Mouse (Mus musculus) lung, adult 2 months (tissue): Measurements from ENCODE around the gene Kbtbd4.

ENCODE experiments used
- CTCF ChIP-seq: fragments of 200-500 bp; IDR thresholded peaks from 2 replicates; pipeline ENCODE4 v1.5.1; 2011; ENCODE audit warnings: mild to moderate bottlenecking, low read length, control low read depth; ENCODE audit not compliant: insufficient read depth
- POLR2A ChIP-seq: fragments of 200-500 bp; IDR thresholded peaks from 2 replicates; pipeline ENCODE4 v1.6.1; 2011; ENCODE audit warnings: low read depth, mild to moderate bottlenecking, control low read depth, low read length, borderline replicate concordance; ENCODE audit errors: extremely low read depth

DNA sequence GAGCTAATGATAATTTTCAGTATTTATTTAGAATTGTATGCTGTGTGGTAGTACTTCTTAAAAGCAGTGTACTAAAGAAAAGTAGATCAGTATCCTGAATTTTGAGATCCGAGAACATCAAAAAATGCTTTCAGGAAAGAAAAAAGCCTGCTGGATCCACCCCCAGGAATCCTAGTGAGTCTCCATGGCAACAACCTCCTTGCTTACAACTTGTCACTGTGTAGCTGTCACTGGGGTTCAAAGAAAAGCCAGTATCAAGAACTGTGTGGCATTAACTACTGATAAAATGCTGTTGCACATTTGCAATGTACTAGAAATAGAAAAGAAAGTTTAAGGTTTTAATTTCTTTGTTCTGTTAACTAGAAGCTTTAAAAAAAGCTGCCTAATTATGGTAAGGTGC, 51.5 kb downstream of the Kbtbd4 start:
- TF ChIP-seq CTCF (no peak), POLR2A (no peak)
